Mouse (Mus musculus) hindbrain, embryonic 14.5 days (tissue): ENCODE measurements at regions not wholly inside any gene's neighbourhood (a gene's known extent, or its start where the extent isn't known, plus 50 kb on each side); places are given as distances from the start of the nearest gene placed in this dataset.

Experiments
- ATAC-seq: fragments of 200-750 bp; cut with Nextera tagmentation; 2 replicates; pipeline ENCODE4 v1.8.0; 2017; ENCODE audit warnings: moderate number of reproducible peaks, mild to moderate bottlenecking, moderate TSS enrichment, moderate library complexity; ENCODE audit not compliant: low FRiP score
- DNase-seq: peaks from one replicate; pipeline ENCODE4 v3.0.0-alpha.2; 2015; ENCODE audit warnings: low spot score
- H3K27ac ChIP-seq: fragments of 300-500 bp; sonication (generic); 2 replicates; pipeline ENCODE4 v1.5.1; 2014; ENCODE audit warnings: mild to moderate bottlenecking, moderate library complexity
- H3K27me3 ChIP-seq: fragments of 300-500 bp; sonication (generic); 2 replicates; pipeline ENCODE4 v1.6.1; 2014; ENCODE audit warnings: mild to moderate bottlenecking, low read length, mixed read lengths; ENCODE audit not compliant: control insufficient read depth, insufficient read depth
- H3K36me3 ChIP-seq: fragments of 300-500 bp; sonication (generic); replicated peaks from 2 replicates; pipeline ENCODE4 v1.6.1; 2014; ENCODE audit not compliant: control insufficient read depth, insufficient read depth
- H3K4me1 ChIP-seq: fragments of 300-500 bp; sonication (generic); replicated peaks from 2 replicates; pipeline ENCODE4 v1.6.1; 2014; ENCODE audit warnings: antibody characterized with exemption, low read length, mixed read lengths; ENCODE audit not compliant: control insufficient read depth, insufficient read depth
- H3K4me2 ChIP-seq: fragments of 300-500 bp; sonication (generic); replicated peaks from 2 replicates; pipeline ENCODE4 v1.6.1; 2014; ENCODE audit warnings: mild to moderate bottlenecking, moderate library complexity
- H3K4me3 ChIP-seq: fragments of 300-500 bp; sonication (generic); replicated peaks from 2 replicates; pipeline ENCODE4 v1.5.1; 2014; ENCODE audit warnings: mild to moderate bottlenecking, low read length
- H3K9ac ChIP-seq: fragments of 300-500 bp; sonication (generic); 2 replicates; pipeline ENCODE4 v1.6.1; 2014
- H3K9me3 ChIP-seq: fragments of 300-500 bp; sonication (generic); 2 replicates; pipeline ENCODE4 v1.6.1; 2016; ENCODE audit warnings: low read length; ENCODE audit not compliant: control insufficient read depth
- WGBS: fragments of 180-500 bp; shearing (Covaris S2); extraction: QIAGEN DNeasy Blood & Tissue Kit; methylation state at CpG from one replicate; pipeline ENCODE4 v1.1.7; 2014; 5-methylcytosine and 5-hydroxymethylcytosine counted together

- Histone ChIP-seq H3K4me2 (no peak overlapping the region), H3K9me3 (no peaks in the 10 kb centered on the region), H3K27me3 (no peaks in the 10 kb centered on the region), H3K36me3 (no peaks in the 10 kb centered on the region), H3K27ac (no peak overlapping the region), H3K4me1 (no peaks in the 10 kb centered on the region), H3K9ac (no peak overlapping the region), H3K4me3 (no peak overlapping the region)
- WGBS: 91% methylated on average over 7 of the region's 7 CpGs
- no peak for ATAC-seq
- no peak for DNase-seq
These were observed 282.5 kb upstream of the Rbms1 start for GRCm38 (mm10) chr2:61245526-61245925.

GRCm38 (mm10) chr2:61221676-61222075, 258.7 kb upstream of the Rbms1 start:
- Histone ChIP-seq H3K4me3 (no peak overlapping the region), H3K36me3 (no peaks in the 10 kb centered on the region), H3K27ac (no peak overlapping the region), H3K4me1 (no peaks in the 10 kb centered on the region), H3K9ac (no peak overlapping the region), H3K4me2 (no peak overlapping the region), H3K27me3 (no peaks in the 10 kb centered on the region), H3K9me3 (no peaks in the 10 kb centered on the region)
- ATAC-seq: no peak
- whole genome bisulfite sequencing: 84% methylated on average over 3 of the region's 3 CpGs
- DNase-seq: no peak

GRCm38 (mm10) chr2:61221157-61221556, 258.2 kb upstream of the Rbms1 start:
- H3K27me3 ChIP-seq: no peaks in the 10 kb centered on the region
- ATAC-seq (no peak), DNase-seq (no peak)
- no peaks in the 10 kb centered on the region for H3K36me3 ChIP-seq
- WGBS: 89% methylated on average over 2 of the region's 2 CpGs
- no peak overlapping the region for H3K27ac ChIP-seq
- no peak overlapping the region for H3K9ac ChIP-seq
- H3K9me3 ChIP-seq: no peaks in the 10 kb centered on the region
- no peaks in the 10 kb centered on the region for H3K4me1 ChIP-seq
- H3K4me2 ChIP-seq: no peak overlapping the region
- H3K4me3 ChIP-seq: no peak overlapping the region

GRCm38 (mm10) chr2:61213951-61214350, 251.0 kb upstream of the Rbms1 start:
- Histone ChIP-seq H3K4me2 (no peak overlapping the region), H3K4me1 (no peaks in the 10 kb centered on the region), H3K36me3 (no peaks in the 10 kb centered on the region), H3K9me3 (no peaks in the 10 kb centered on the region), H3K4me3 (no peak overlapping the region), H3K9ac (no peak overlapping the region), H3K27ac (no peak overlapping the region), H3K27me3 (no peaks in the 10 kb centered on the region)
- DNase-seq (no peak), ATAC-seq (no peak)
- 92% methylated on average over 1 of the region's 1 CpGs for WGBS

GRCm38 (mm10) chr2:61201387-61201786, 238.4 kb upstream of the Rbms1 start:
- H3K36me3 ChIP-seq: no peaks in the 10 kb centered on the region
- DNase-seq (no peak), ATAC-seq (no peak)
- no peaks in the 10 kb centered on the region for H3K4me1 ChIP-seq
- H3K27me3 ChIP-seq: no peaks in the 10 kb centered on the region
- no peak overlapping the region for H3K9ac ChIP-seq
- no peaks in the 10 kb centered on the region for H3K9me3 ChIP-seq
- no peak overlapping the region for H3K27ac ChIP-seq
- no peak overlapping the region for H3K4me2 ChIP-seq
- H3K4me3 ChIP-seq: no peak overlapping the region

GRCm38 (mm10) chr2:61193976-61194375, 231.0 kb upstream of the Rbms1 start:
- 70% methylated on average over 2 of the region's 2 CpGs for WGBS
- Histone ChIP-seq H3K36me3 (no peaks in the 10 kb centered on the region), H3K27me3 (no peaks in the 10 kb centered on the region), H3K4me3 (no peak overlapping the region), H3K4me1 (no peaks in the 10 kb centered on the region), H3K9me3 (no peaks in the 10 kb centered on the region), H3K27ac (no peak overlapping the region), H3K9ac (no peak overlapping the region), H3K4me2 (no peak overlapping the region)
- ATAC-seq (no peak), DNase-seq (no peak)

GRCm38 (mm10) chr2:61182424-61182979, 219.5 kb upstream of the Rbms1 start:
- Histone ChIP-seq H3K27ac (no peak overlapping the region), H3K27me3 (no peaks in the 10 kb centered on the region), H3K9ac (no peak overlapping the region), H3K4me2 (no peak overlapping the region), H3K36me3 (no peaks in the 10 kb centered on the region), H3K4me1 (no peaks in the 10 kb centered on the region), H3K4me3 (no peak overlapping the region), H3K9me3 (no peaks in the 10 kb centered on the region)
- ATAC-seq (no peak), DNase-seq (no peak)
- 50% methylated on average over 8 of the region's 8 CpGs for WGBS

- H3K4me2 ChIP-seq: no peak overlapping the region
- no peaks in the 10 kb centered on the region; the same call in 1 of the 2 replicates for H3K4me1 ChIP-seq
- H3K27me3 ChIP-seq: no peaks in the 10 kb centered on the region
- no peaks in the 10 kb centered on the region for H3K9me3 ChIP-seq
- H3K27ac ChIP-seq: no peak overlapping the region
- DNase-seq (no peak), ATAC-seq (no peak)
- H3K9ac ChIP-seq: no peak overlapping the region
- H3K36me3 ChIP-seq: no peaks in the 10 kb centered on the region
- H3K4me3 ChIP-seq: no peak overlapping the region
- 83% methylated on average over 2 of the region's 2 CpGs for WGBS
These were observed 214.8 kb upstream of the Rbms1 start for GRCm38 (mm10) chr2:61177801-61178200.

- no peak overlapping the region for H3K4me2 ChIP-seq
- no peaks in the 10 kb centered on the region for H3K27me3 ChIP-seq
- no peaks in the 10 kb centered on the region; the same call in 1 of the 2 replicates for H3K4me1 ChIP-seq
- H3K9me3 ChIP-seq: no peaks in the 10 kb centered on the region
- H3K4me3 ChIP-seq: no peak overlapping the region
- 4% methylated on average over 2 of the region's 2 CpGs for WGBS
- ATAC-seq: no peak
- no peaks in the 10 kb centered on the region for H3K36me3 ChIP-seq
- H3K9ac ChIP-seq: no peak overlapping the region
- no peak for DNase-seq
- peak overlapping the region; percentile 21; the same call in 1 of the 2 replicates for H3K27ac ChIP-seq
These were observed 213.8 kb upstream of the Rbms1 start for GRCm38 (mm10) chr2:61176807-61177206.

GRCm38 (mm10) chr2:61173581-61173980, 210.6 kb upstream of the Rbms1 start:
- WGBS: 83% methylated on average over 2 of the region's 2 CpGs
- no peak overlapping the region for H3K9ac ChIP-seq
- no peaks in the 10 kb centered on the region; the same call in 1 of the 2 replicates for H3K4me1 ChIP-seq
- no peaks in the 10 kb centered on the region for H3K36me3 ChIP-seq
- no peaks in the 10 kb centered on the region for H3K27me3 ChIP-seq
- no peak overlapping the region for H3K27ac ChIP-seq
- no peak overlapping the region for H3K4me2 ChIP-seq
- no peaks in the 10 kb centered on the region for H3K9me3 ChIP-seq
- ATAC-seq: no peak
- DNase-seq: no peak
- H3K4me3 ChIP-seq: no peak overlapping the region
